Mouse (Mus musculus) erythroblast, embryonic 14.5 days (primary cell): ENCODE data around the gene Inpp4b. TPM values are rescaled to one million over a fixed set of nuclear protein-coding genes. Genes with fewer than 3 reads are reported as not detected.
"Not testable (repeated sequence)": the region's sequence is repeated elsewhere in the genome, so short reads cannot be mapped to it uniquely, and the experiment has no call there.

ENCODE experiments used
- H3K27me3 ChIP-seq: 2 replicates; pipeline ENCODE4 v1.6.1; 2012; ENCODE audit warnings: inconsistent platforms; ENCODE audit not compliant: control insufficient read depth
- H3K36me3 ChIP-seq: 2 replicates; pipeline ENCODE4 v1.6.1; 2012; ENCODE audit warnings: mild to moderate bottlenecking, inconsistent platforms; ENCODE audit not compliant: control insufficient read depth
- H3K4me1 ChIP-seq: 2 replicates; pipeline ENCODE4 v1.6.1; 2012; ENCODE audit warnings: inconsistent platforms; ENCODE audit not compliant: control insufficient read depth
- H3K4me3 ChIP-seq: replicated peaks from 2 replicates; pipeline ENCODE3; 2012; ENCODE audit warnings: moderate library complexity, mild to moderate bottlenecking, inconsistent platforms
- H3K9me3 ChIP-seq: 2 replicates; pipeline ENCODE4 v1.6.1; 2012; ENCODE audit warnings: low read length, inconsistent platforms, mixed read lengths; ENCODE audit not compliant: control insufficient read depth
- GATA1 ChIP-seq: IDR thresholded peaks from 2 replicates; pipeline ENCODE4 v1.6.1; 2012; ENCODE audit warnings: low read length, inconsistent platforms, mixed read lengths
- TAL1 ChIP-seq: IDR thresholded peaks from 3 replicates; pipeline ENCODE4 v1.6.1; 2012; ENCODE audit warnings: low read length, inconsistent platforms, mixed read lengths
- polyA plus RNA-seq: library from polyadenylated mRNA; stranded (reverse); fragments of >175 nt; gene quantifications from 2 replicates; pipeline ENCODE4 v1.2.3, GENCODE M21; 2012

Inpp4b gene
- polyA plus RNA-seq, 1 experiment, result not detected

DNA sequence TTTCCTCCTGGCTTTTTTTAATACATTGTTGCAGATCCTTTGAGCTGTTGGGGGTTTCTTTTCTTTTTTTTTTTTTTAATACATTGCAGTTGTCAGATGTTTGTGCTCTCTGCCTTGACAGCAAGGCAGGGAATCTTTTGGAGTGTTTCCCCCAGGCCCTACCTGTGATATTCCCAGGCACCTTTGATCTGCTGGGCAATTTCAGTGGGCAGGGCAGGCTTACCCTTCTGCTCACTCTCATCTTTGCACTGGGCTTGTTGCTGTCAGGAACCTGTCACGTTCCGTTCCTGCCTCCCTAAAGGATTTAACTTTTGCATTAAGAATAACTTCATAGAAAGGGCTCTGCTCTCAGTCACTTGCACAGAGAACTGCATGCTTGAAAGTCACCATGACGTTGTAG lies 711.7 kb downstream of the Inpp4b start:
- H3K4me1 ChIP-seq, result no peaks in the 10 kb centered on the region
- H3K27me3 ChIP-seq, result no peaks in the 10 kb centered on the region
- no peaks in the 10 kb centered on the region for H3K36me3 ChIP-seq
- no peak overlapping the region for H3K4me3 ChIP-seq
- TF ChIP-seq GATA1 (no peak), TAL1 (no peak)
- no peaks in the 10 kb centered on the region for H3K9me3 ChIP-seq

DNA sequence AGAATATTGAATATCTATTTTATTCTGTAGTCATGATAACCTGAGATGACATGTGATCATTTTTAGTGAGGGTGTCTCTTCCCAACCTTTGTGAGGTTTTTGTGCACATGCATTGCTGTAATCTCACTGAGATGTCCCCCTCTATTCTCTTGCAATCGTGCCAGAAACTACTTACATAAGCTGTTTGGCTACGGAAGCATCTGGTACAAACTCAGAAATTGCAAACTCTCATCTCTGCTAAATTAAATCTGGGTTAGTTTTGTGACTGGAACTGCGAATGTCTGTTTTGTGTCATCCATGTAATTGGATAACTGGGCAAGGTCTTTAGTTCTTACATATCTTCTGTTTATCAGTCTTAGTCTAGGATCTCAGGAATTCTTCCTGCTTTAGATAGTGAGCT lies 725.3 kb downstream of the Inpp4b start:
- Histone ChIP-seq H3K27me3 (no peaks in the 10 kb centered on the region), H3K36me3 (no peaks in the 10 kb centered on the region), H3K9me3 (no peaks in the 10 kb centered on the region), H3K4me1 (no peaks in the 10 kb centered on the region), H3K4me3 (no peak overlapping the region)
- no peak for TF ChIP-seq TAL1
- TF ChIP-seq GATA1, result no peak

GRCm38 (mm10) chr8:82079267-82079666 lies 736.9 kb downstream of the Inpp4b start:
- H3K4me3 ChIP-seq, result no peak overlapping the region
- no peaks in the 10 kb centered on the region for H3K9me3 ChIP-seq
- no peaks in the 10 kb centered on the region for H3K36me3 ChIP-seq
- H3K27me3 ChIP-seq, result no peaks in the 10 kb centered on the region
- TF ChIP-seq TAL1 (no peak), GATA1 (no peak)
- no peaks in the 10 kb centered on the region for H3K4me1 ChIP-seq

GRCm38 (mm10) chr8:82086631-82087030 lies 744.3 kb downstream of the Inpp4b start:
- H3K27me3 ChIP-seq, H3K36me3 ChIP-seq, H3K4me1 ChIP-seq, H3K4me3 ChIP-seq, H3K9me3 ChIP-seq: not testable (repeated sequence)

- Histone ChIP-seq H3K9me3 (no peaks in the 10 kb centered on the region), H3K4me1 (no peaks in the 10 kb centered on the region), H3K4me3 (no peak overlapping the region), H3K36me3 (no peaks in the 10 kb centered on the region), H3K27me3 (no peaks in the 10 kb centered on the region)
- TF ChIP-seq TAL1 (no peak), GATA1 (no peak)
Observed at GRCm38 (mm10) chr8:82090901-82091300, 748.5 kb downstream of the Inpp4b start.

DNA sequence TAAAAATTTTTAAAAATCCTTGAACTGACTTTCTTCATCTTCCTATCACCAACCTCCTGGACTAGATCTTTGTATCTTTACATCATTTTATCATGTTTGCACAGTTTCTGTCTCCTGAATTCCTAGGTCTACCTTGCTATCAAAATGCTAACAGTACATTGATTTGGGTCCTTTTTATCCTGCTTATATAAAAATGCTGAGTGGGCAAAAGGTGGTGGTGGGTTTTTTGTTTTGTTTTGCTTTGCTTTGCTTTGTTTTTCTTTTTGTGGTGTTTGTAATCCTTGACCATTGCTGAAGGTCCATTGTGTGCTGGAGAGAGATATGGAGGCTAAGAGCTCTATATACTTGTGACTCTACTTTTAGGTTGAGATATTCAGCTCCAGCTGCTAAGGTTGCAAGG lies 750.9 kb downstream of the Inpp4b start:
- Histone ChIP-seq H3K9me3 (no peaks in the 10 kb centered on the region), H3K36me3 (no peaks in the 10 kb centered on the region)
- TF ChIP-seq GATA1 (no peak), TAL1 (no peak)

GRCm38 (mm10) chr8:82104560-82104959 lies 762.2 kb downstream of the Inpp4b start:
- Histone ChIP-seq H3K36me3 (no peaks in the 10 kb centered on the region), H3K4me3 (no peak overlapping the region), H3K9me3 (no peaks in the 10 kb centered on the region), H3K4me1 (no peaks in the 10 kb centered on the region), H3K27me3 (no peaks in the 10 kb centered on the region)
- TF ChIP-seq GATA1, result no peak
- TF ChIP-seq TAL1, result no peak

More for the DNA sequence above, 750.9 kb downstream of the Inpp4b start:
- no peak overlapping the region for H3K4me3 ChIP-seq
- H3K27me3 ChIP-seq, result no peaks in the 10 kb centered on the region
- no peaks in the 10 kb centered on the region for H3K4me1 ChIP-seq

GRCm38 (mm10) chr8:82106131-82106530 lies 763.8 kb downstream of the Inpp4b start:
- no peaks in the 10 kb centered on the region for H3K9me3 ChIP-seq
- no peaks in the 10 kb centered on the region for H3K27me3 ChIP-seq
- no peak overlapping the region for H3K4me3 ChIP-seq
- TF ChIP-seq TAL1 (no peak), GATA1 (no peak)
- H3K4me1 ChIP-seq, result no peaks in the 10 kb centered on the region
- no peaks in the 10 kb centered on the region for H3K36me3 ChIP-seq

DNA sequence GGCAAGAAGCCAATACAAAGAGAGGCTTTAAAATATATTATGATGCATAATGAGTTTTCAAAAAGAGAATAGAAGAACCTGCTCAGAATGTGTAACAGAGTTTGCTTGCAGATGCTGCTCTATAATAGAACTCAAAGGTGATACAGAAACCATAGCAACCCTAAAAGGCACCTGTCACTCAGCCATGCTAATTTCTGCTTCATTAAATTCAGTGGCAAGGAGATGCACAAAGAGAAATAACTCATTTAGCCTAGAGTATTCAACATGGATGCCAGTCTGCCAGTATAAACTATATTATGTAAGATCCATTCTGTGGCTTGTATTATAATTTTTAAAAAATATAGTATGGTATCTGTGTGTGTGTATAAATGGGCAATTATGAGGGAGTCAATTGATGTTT lies 807.9 kb downstream of the Inpp4b start:
- TF ChIP-seq GATA1 (no peak), TAL1 (no peak)
- H3K9me3 ChIP-seq, result no peaks in the 10 kb centered on the region
- H3K27me3 ChIP-seq, result no peaks in the 10 kb centered on the region
- no peak overlapping the region for H3K4me3 ChIP-seq
- H3K4me1 ChIP-seq, result no peaks in the 10 kb centered on the region
- H3K36me3 ChIP-seq, result no peaks in the 10 kb centered on the region

- no peaks in the 10 kb centered on the region for H3K36me3 ChIP-seq
- peaks cover 2% of the 10 kb centered on the region; the same call in 1 of the 2 replicates for H3K4me1 ChIP-seq
- no peaks in the 10 kb centered on the region for H3K9me3 ChIP-seq
- TF ChIP-seq TAL1 (no peak), GATA1 (no peak)
- H3K4me3 ChIP-seq, result no peak overlapping the region
- no peaks in the 10 kb centered on the region for H3K27me3 ChIP-seq
Observed at GRCm38 (mm10) chr8:82157928-82158327, 815.6 kb downstream of the Inpp4b start.
